Mouse (Mus musculus) forebrain, embryonic 12.5 days (tissue): ENCODE results near the gene Gpc5. TPM values are rescaled to one million over a fixed set of nuclear protein-coding genes. Genes with fewer than 3 reads are reported as not detected.

ENCODE experiments used
- ATAC-seq: fragments of 200-750 bp; cut with Nextera tagmentation; 2 replicates; pipeline ENCODE4 v1.8.0; 2017; ENCODE audit warnings: moderate TSS enrichment; ENCODE audit not compliant: low FRiP score
- H3K27ac ChIP-seq: fragments of 300-500 bp; sonication (generic); 2 replicates; pipeline ENCODE4 v1.5.1; 2016; ENCODE audit warnings: mild to moderate bottlenecking
- H3K27me3 ChIP-seq: fragments of 300-500 bp; sonication (generic); 2 replicates; pipeline ENCODE4 v1.6.1; 2016; ENCODE audit warnings: mild to moderate bottlenecking
- H3K36me3 ChIP-seq: fragments of 300-500 bp; sonication (generic); replicated peaks from 2 replicates; pipeline ENCODE4 v1.6.1; 2016; ENCODE audit warnings: mild to moderate bottlenecking
- H3K4me1 ChIP-seq: fragments of 300-500 bp; sonication (generic); 2 replicates; pipeline ENCODE4 v1.6.1; 2016
- H3K4me2 ChIP-seq: fragments of 300-500 bp; sonication (generic); 2 replicates; pipeline ENCODE4 v1.6.1; 2016; ENCODE audit warnings: mild to moderate bottlenecking, moderate library complexity
- H3K4me3 ChIP-seq: fragments of 300-500 bp; sonication (generic); replicated peaks from 2 replicates; pipeline ENCODE4 v1.5.1; 2016; ENCODE audit warnings: mild to moderate bottlenecking
- H3K9ac ChIP-seq: fragments of 300-500 bp; sonication (generic); 2 replicates; pipeline ENCODE4 v1.6.1; 2016; ENCODE audit warnings: mild to moderate bottlenecking
- H3K9me3 ChIP-seq: fragments of 300-500 bp; sonication (generic); 2 replicates; pipeline ENCODE4 v1.6.1; 2016
- WGBS: fragments of 180-500 bp; shearing (Covaris S2); methylation state at CpG from one replicate; pipeline ENCODE4 v1.1.7; 2016; 5-methylcytosine and 5-hydroxymethylcytosine counted together
- polyA plus RNA-seq: library from polyadenylated mRNA; unstranded; fragments of >200 nt; fragmentation: Nextera tagmentation; extraction: Ambion mirVana; gene quantifications from 2 replicates; pipeline ENCODE4 v1.2.1, GENCODE M21; 2016

The Gpc5 gene
- polyA plus RNA-seq, 1 experiment from 2014 or later = 1.3 TPM

DNA sequence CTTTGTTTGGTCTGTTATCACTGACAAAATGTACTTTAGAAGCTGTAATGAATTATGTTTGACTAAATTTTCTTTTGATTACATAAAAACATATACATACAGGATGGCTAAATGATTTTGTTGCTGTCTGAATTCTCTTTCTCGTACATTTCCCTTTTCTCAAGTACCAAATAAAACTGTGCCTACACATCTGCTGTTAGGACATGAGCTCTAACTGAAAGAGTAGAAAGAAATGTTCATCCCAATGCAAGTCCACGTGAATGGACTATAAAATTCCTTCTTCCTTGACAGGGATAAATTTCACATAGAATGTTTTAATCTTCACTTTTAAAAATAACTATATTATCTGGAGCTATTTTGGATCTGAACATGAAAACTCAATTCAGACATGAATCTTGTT is 751.8 kb downstream of the Gpc5 start:
- Histone ChIP-seq H3K9me3 (no peaks in the 10 kb centered on the region), H3K27me3 (no peaks in the 10 kb centered on the region), H3K27ac (no peak overlapping the region), H3K4me1 (no peaks in the 10 kb centered on the region), H3K4me2 (no peak overlapping the region), H3K4me3 (no peak overlapping the region), H3K36me3 (no peaks in the 10 kb centered on the region), H3K9ac (no peak overlapping the region)
- 78% methylated on average over 2 of the region's 2 CpGs for WGBS
- no peak for ATAC-seq

DNA sequence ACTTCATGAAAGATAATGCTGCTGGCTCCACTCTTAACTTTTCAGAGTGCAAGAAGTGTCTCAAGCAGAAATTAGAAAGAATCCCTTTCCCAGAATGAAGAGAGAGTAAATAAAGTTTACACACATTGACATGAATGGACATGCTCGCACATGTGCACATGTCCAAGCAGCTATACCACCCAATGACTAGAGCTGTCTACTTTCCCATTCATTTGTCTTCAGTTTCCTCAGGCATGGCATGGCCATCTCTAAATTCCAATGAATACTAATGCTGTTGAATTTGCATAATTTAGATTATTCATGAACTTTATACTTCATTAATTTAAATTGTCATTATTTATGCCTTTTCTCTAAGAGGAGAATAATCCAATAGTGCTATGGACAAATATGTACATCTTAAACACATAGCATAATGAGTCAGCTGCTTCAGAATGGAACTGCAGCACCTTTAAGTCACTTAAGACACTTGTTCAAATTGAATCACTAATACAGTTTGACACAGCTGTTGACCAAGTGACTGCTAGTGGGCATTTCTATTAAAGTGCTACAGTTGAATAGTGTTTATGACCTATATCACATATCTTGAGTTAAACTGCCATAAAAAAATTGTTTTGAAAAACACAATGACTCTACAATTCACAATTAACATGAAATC is 752.9 kb downstream of the Gpc5 start:
- no peak overlapping the region for H3K4me3 ChIP-seq
- 83% methylated on average over 1 of the region's 1 CpGs for WGBS
- H3K36me3 ChIP-seq = no peaks in the 10 kb centered on the region
- no peak for ATAC-seq
- no peaks in the 10 kb centered on the region for H3K9me3 ChIP-seq
- H3K27ac ChIP-seq = no peak overlapping the region
- H3K27me3 ChIP-seq = no peaks in the 10 kb centered on the region
- H3K4me2 ChIP-seq = no peak overlapping the region
- no peaks in the 10 kb centered on the region for H3K4me1 ChIP-seq
- H3K9ac ChIP-seq = no peak overlapping the region

DNA sequence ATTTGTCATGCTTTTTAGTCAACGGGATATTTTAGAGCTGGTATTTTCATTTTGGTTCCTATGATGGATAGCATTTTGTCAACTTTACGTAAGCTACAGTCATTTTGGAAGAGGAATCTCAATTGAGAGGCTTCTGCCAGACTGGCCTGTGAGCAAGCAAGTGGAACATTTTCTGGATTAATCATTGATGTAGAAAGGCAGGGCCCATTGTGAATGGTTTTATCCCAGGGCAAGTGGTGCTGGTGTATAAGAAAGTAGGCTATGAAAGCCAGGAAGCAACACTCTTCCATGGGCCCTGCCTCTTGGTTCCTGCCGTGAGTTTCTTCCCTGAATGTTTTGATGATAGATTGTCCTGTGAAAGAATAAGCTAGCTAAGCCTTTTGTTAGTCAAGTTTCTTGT is 777.1 kb downstream of the Gpc5 start:
- Histone ChIP-seq H3K36me3 (no peaks in the 10 kb centered on the region), H3K4me1 (no peaks in the 10 kb centered on the region), H3K27me3 (no peaks in the 10 kb centered on the region), H3K27ac (no peak overlapping the region), H3K4me3 (no peak overlapping the region), H3K9me3 (no peaks in the 10 kb centered on the region), H3K9ac (no peak overlapping the region), H3K4me2 (no peak overlapping the region)
- WGBS = 84% methylated on average over 3 of the region's 3 CpGs
- no peak for ATAC-seq

DNA sequence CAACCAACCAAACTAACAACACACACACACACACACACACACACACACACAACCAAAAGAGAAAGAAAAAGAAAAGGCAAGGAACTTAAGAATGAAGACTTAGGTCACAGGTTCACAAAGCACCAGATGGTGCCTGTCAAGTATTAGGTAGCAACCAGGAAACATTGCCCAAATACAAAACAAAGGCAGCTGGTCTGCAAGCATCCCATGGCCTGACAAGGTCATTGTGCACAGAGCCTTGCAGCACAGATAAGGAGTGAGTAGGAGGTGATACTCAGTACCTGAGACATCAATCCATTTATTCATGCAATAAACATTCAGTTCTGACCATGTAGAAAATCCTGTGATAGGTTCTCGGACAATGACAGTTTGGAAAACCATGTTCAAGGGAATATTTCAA is 884.0 kb downstream of the Gpc5 start:
- 89% methylated on average over 1 of the region's 1 CpGs for WGBS
- H3K4me3 ChIP-seq = no peak overlapping the region
- no peak for ATAC-seq
- H3K4me2 ChIP-seq = no peak overlapping the region
- no peak overlapping the region for H3K9ac ChIP-seq
- no peaks in the 10 kb centered on the region for H3K36me3 ChIP-seq
- no peaks in the 10 kb centered on the region for H3K27me3 ChIP-seq
- H3K9me3 ChIP-seq = no peaks in the 10 kb centered on the region
- no peak overlapping the region for H3K27ac ChIP-seq
- no peaks in the 10 kb centered on the region for H3K4me1 ChIP-seq

DNA sequence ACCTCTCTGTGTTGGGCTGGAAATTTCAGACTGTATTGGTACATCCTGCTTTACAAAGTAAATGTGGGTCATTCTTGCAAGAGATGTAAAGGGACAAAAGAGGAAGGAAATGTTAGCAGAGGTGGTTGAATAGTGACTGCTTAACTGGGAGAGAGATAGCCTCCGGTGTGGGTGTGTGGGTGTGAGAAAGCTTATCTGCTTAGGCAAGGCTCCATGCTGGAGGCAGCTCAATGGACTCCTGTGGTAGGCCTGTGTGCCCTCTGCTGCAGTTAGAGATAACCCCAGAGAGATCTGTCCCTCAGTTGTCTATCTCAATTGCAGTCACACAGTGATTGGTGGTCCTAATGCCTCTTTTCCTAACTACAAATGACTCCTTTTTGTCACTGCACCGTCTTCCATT is 887.2 kb downstream of the Gpc5 start:
- Histone ChIP-seq H3K36me3 (no peaks in the 10 kb centered on the region), H3K4me1 (no peaks in the 10 kb centered on the region), H3K27me3 (no peaks in the 10 kb centered on the region), H3K27ac (no peak overlapping the region), H3K9me3 (no peaks in the 10 kb centered on the region), H3K9ac (no peak overlapping the region), H3K4me3 (no peak overlapping the region), H3K4me2 (no peak overlapping the region)
- ATAC-seq = no peak
- WGBS = 65% methylated on average over 2 of the region's 2 CpGs

DNA sequence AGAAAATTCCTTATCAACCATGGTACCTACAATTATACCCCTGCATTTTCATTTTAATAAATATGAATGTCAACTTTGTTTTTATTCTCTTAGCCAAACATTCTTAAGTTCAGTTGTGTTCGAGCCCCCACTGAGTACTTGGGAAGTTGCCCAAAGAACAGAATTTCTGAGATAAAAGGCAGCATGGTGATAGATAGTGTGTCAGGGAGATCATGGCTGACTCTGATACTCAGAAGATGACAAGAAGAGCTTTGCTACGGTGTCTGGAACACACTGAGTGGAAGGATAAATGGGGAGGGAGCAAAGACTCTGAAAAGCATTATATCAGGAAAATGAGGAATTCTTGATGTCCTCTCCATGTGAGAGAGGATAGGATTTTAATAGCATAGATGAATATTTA is 898.7 kb downstream of the Gpc5 start:
- ATAC-seq = no peak
- Histone ChIP-seq H3K36me3 (no peaks in the 10 kb centered on the region), H3K4me2 (no peak overlapping the region), H3K27me3 (no peaks in the 10 kb centered on the region), H3K9ac (no peak overlapping the region), H3K4me3 (no peak overlapping the region), H3K9me3 (no peaks in the 10 kb centered on the region), H3K4me1 (no peaks in the 10 kb centered on the region), H3K27ac (no peak overlapping the region)
- 79% methylated on average over 2 of the region's 2 CpGs for WGBS

DNA sequence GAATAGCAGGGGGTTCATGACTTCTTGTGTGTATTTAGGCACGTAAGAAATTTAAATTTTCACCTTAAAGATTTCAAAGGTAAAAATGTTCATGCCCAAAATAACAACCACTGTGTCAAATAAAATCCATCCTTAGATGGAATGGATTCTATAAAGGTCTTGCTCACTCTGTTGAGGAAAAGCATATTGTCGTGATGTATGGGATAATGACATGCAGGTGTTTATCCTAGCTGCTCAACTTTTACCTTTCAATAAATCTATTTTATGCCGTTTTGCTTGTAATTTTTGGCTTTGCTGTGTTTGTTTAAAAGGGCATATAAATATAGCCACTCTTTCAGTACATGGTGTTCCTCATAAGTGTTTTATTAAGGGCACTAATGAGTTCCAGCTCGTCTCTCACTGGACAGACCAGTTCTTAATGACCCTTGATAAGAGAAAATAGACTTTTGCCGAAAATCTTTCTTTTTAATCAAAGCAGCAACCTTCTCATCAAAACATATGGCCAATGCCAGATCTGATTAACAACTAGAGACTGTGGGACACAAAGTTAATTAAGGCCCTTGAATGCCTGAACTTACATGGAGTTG is 901.6 kb downstream of the Gpc5 start:
- WGBS = 63% methylated on average over 5 of the region's 5 CpGs
- H3K4me3 ChIP-seq = no peak overlapping the region
- no peaks in the 10 kb centered on the region for H3K27me3 ChIP-seq
- no peaks in the 10 kb centered on the region for H3K9me3 ChIP-seq
- H3K27ac ChIP-seq = no peak overlapping the region
- H3K4me2 ChIP-seq = no peak overlapping the region
- H3K36me3 ChIP-seq = no peaks in the 10 kb centered on the region
- H3K4me1 ChIP-seq = no peaks in the 10 kb centered on the region
- no peak for ATAC-seq
- no peak overlapping the region for H3K9ac ChIP-seq

DNA sequence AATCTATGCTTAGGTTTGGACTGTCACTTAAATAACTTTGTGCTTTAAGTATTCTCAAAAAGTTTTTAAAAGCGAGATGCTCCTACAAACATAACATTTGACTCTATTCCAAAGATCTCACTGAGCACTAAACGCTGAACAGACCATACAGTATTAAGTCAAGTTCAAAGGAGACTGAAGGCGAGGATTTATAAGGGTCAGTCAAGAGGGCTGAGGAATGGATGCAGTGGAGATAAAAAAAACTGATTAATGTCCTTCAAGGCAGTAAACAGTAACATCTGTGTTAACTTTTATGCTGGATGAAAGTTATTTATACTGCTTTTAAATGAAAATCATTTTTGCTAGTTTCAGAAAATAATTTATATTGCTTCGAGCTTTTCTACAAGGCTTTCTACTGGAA is 906.9 kb downstream of the Gpc5 start:
- Histone ChIP-seq H3K36me3 (no peaks in the 10 kb centered on the region), H3K4me1 (no peaks in the 10 kb centered on the region), H3K9me3 (no peaks in the 10 kb centered on the region), H3K4me2 (no peak overlapping the region), H3K27me3 (no peaks in the 10 kb centered on the region), H3K4me3 (no peak overlapping the region), H3K9ac (no peak overlapping the region), H3K27ac (no peak overlapping the region)
- WGBS = 84% methylated on average over 4 of the region's 4 CpGs
- ATAC-seq = no peak

DNA sequence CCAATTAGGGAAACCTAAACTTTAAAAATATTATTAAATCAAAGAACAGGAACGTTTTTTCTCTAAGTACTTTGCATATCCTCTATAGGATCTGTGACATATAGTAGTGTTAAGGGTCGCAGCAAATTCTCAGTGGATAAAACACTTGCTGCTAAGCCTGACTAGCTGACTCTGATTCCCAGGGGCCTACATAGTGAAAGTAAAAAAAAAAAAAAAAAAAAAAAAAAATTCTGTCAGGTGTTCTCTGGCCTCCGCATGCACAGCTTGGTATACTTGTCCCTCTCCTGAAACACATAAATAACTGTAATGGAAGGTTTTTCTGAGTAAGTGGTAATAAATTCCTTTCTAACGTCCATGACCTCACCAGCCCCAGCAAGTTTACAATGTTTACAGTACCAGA is 995.0 kb downstream of the Gpc5 start:
- Histone ChIP-seq H3K4me2 (no peak overlapping the region), H3K27me3 (no peaks in the 10 kb centered on the region), H3K4me3 (no peak overlapping the region), H3K4me1 (no peaks in the 10 kb centered on the region), H3K9me3 (no peaks in the 10 kb centered on the region), H3K27ac (no peak overlapping the region), H3K9ac (no peak overlapping the region), H3K36me3 (no peaks in the 10 kb centered on the region)
- ATAC-seq = no peak; the same call in 1 of the 2 replicates
- 81% methylated on average over 4 of the region's 4 CpGs for WGBS

DNA sequence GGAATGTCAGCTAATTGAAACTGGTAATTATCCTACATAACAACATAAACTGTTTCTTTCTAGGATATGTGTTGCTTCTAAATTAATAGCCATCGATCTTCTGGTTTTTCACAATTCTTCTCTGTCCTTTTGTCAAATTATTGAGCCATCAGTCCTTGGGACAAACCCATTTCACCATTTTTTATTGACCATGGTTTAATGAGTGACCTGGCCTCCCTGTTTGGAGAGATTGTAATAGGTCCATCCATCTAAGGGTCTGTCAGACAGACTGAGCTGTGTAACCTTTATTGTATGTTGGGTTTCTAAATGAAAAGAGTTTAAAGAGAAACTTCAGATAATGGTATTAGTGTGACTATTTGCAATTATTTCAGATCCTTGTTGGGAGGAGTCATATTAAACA is 1035.9 kb downstream of the Gpc5 start:
- H3K27me3 ChIP-seq = no peaks in the 10 kb centered on the region
- 78% methylated on average over 1 of the region's 1 CpGs for WGBS
- ATAC-seq = no peak
- H3K4me1 ChIP-seq = no peaks in the 10 kb centered on the region
- H3K36me3 ChIP-seq = no peaks in the 10 kb centered on the region
- no peak overlapping the region for H3K4me2 ChIP-seq
- H3K9ac ChIP-seq = no peak overlapping the region
- no peak overlapping the region for H3K4me3 ChIP-seq
- no peak overlapping the region for H3K27ac ChIP-seq
- H3K9me3 ChIP-seq = no peaks in the 10 kb centered on the region

DNA sequence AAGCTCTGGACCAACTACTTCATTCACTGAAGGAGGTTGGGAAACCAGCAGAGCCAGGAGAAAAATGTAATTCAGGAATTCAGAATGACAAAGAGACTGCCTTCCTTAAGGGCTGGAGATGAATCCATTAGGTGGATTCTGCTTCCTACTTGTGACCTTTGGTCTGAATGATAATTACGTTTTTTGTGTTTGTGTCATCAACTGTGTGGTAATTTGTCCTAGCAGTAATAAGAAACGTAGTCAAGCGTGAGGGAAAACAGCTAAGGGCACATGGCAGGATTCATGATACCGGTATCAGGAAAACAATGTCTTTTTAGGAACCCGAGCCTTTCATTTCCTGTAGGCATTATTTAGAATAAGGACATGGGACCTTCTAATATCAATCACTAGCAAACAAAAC is 1045.3 kb downstream of the Gpc5 start:
- Histone ChIP-seq H3K9ac (no peak overlapping the region), H3K36me3 (no peaks in the 10 kb centered on the region), H3K27ac (no peak overlapping the region), H3K4me3 (no peak overlapping the region), H3K9me3 (no peaks in the 10 kb centered on the region), H3K4me2 (no peak overlapping the region), H3K27me3 (no peaks in the 10 kb centered on the region), H3K4me1 (no peaks in the 10 kb centered on the region)
- 30% methylated on average over 5 of the region's 5 CpGs for WGBS
- no peak for ATAC-seq

DNA sequence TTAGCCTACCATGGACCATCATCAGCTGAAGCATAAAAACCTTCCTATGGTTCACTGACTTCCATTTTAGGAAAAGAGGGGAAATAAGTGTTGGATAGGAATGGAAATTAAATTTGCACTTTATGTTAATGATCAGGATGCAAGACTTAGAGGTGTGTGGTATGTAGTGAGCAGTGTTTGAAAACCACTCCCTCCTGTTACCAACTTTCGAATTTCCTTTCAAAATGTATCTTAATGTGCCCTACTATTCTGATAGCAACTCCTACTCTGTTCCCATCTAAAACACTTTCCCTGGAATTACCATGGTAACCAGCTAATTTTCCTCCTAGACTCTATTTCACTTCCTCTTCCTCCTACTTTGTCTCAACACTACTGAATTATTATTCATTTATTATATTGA is 1045.8 kb downstream of the Gpc5 start:
- H3K27me3 ChIP-seq = no peaks in the 10 kb centered on the region

DNA sequence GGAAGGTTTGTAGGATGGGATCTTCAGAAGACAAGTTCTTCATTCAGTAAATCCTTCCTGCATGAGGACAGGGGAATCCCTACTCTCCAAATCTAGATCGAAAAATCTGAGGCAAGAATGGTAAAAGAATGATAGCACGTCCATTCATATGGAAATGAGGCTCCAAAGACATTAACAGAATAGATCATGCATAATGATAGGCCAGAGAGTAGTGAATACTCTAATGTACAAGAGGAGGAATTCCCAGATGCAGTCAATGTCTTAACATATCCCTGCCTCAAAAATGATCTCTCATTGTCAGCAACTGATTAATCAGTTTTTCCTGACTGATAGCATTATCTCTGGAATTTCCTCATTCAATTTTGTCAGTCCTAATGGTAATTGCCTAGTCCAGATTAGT is 1070.6 kb downstream of the Gpc5 start:
- Histone ChIP-seq H3K27ac (no peak overlapping the region), H3K27me3 (no peaks in the 10 kb centered on the region), H3K4me3 (no peak overlapping the region), H3K36me3 (no peaks in the 10 kb centered on the region), H3K9ac (no peak overlapping the region), H3K4me1 (no peaks in the 10 kb centered on the region), H3K4me2 (no peak overlapping the region), H3K9me3 (no peaks in the 10 kb centered on the region)
- ATAC-seq = no peak
- WGBS = 47% methylated on average over 2 of the region's 2 CpGs

More for the DNA sequence above, 1045.8 kb downstream of the Gpc5 start:
- Histone ChIP-seq H3K9ac (no peak overlapping the region), H3K4me3 (no peak overlapping the region), H3K4me2 (no peak overlapping the region), H3K27ac (no peak overlapping the region), H3K9me3 (no peaks in the 10 kb centered on the region), H3K4me1 (no peaks in the 10 kb centered on the region), H3K36me3 (no peaks in the 10 kb centered on the region)
- no peak for ATAC-seq
- WGBS = 84% methylated on average over 1 of the region's 1 CpGs
